Mouse (Mus musculus) midbrain, postnatal 0 days (tissue): Measurements from ENCODE around the gene Ppp1r10. TPM values are rescaled to one million over a fixed set of nuclear protein-coding genes. Genes with fewer than 3 reads are reported as not detected.

Experiments used
- ATAC-seq: fragments of 200-750 bp; cut with Nextera tagmentation; 2 replicates; pipeline ENCODE4 v1.8.0; 2017; ENCODE audit warnings: moderate number of reproducible peaks, mild to moderate bottlenecking, moderate TSS enrichment, moderate library complexity; ENCODE audit not compliant: low FRiP score
- DNase-seq: peaks from one replicate; pipeline ENCODE4 v3.0.0-alpha.2; 2015; ENCODE audit warnings: low spot score
- H3K27ac ChIP-seq: fragments of 300-500 bp; sonication (generic); 2 replicates; pipeline ENCODE4 v1.5.1; 2014; ENCODE audit warnings: low read depth, mild to moderate bottlenecking, low read length, mixed read lengths
- H3K27me3 ChIP-seq: fragments of 300-500 bp; sonication (generic); 2 replicates; pipeline ENCODE4 v1.6.1; 2014; ENCODE audit warnings: low read length, control low read depth, mixed read lengths; ENCODE audit not compliant: insufficient read depth
- H3K36me3 ChIP-seq: fragments of 300-500 bp; sonication (generic); 2 replicates; pipeline ENCODE4 v1.6.1; 2014; ENCODE audit warnings: low read length, control low read depth, mixed read lengths; ENCODE audit not compliant: insufficient read depth
- H3K4me1 ChIP-seq: fragments of 300-500 bp; sonication (generic); 2 replicates; pipeline ENCODE4 v1.6.1; 2014; ENCODE audit warnings: mild to moderate bottlenecking, control low read depth, antibody characterized with exemption, low read length, mixed read lengths; ENCODE audit not compliant: insufficient read depth
- H3K4me2 ChIP-seq: fragments of 300-500 bp; sonication (generic); 2 replicates; pipeline ENCODE4 v1.6.1; 2014; ENCODE audit warnings: low read depth, mild to moderate bottlenecking, low read length, mixed read lengths; ENCODE audit not compliant: poor library complexity, severe bottlenecking
- H3K4me3 ChIP-seq: fragments of 300-500 bp; sonication (generic); 2 replicates; pipeline ENCODE4 v1.5.1; 2014; ENCODE audit warnings: low read depth, mild to moderate bottlenecking, low read length, moderate library complexity
- H3K9ac ChIP-seq: fragments of 300-500 bp; sonication (generic); replicated peaks from 2 replicates; pipeline ENCODE4 v1.6.1; 2014; ENCODE audit warnings: mild to moderate bottlenecking, low read length, moderate library complexity, mixed read lengths; ENCODE audit not compliant: poor library complexity, severe bottlenecking
- H3K9me3 ChIP-seq: fragments of 300-500 bp; sonication (generic); 2 replicates; pipeline ENCODE4 v1.6.1; 2016; ENCODE audit warnings: low read length, control low read depth
- CTCF ChIP-seq: IDR thresholded peaks from 2 replicates; pipeline ENCODE4 v1.5.1; 2016; ENCODE audit warnings: antibody characterized with exemption, mild to moderate bottlenecking
- WGBS: fragments of 180-500 bp; shearing (Covaris S2); extraction: QIAGEN DNeasy Blood & Tissue Kit; methylation state at CpG from one replicate; pipeline ENCODE4 v1.1.7; 2014; 5-methylcytosine and 5-hydroxymethylcytosine counted together
- polyA plus RNA-seq: library from polyadenylated mRNA; unstranded; fragments of >200 nt; fragmentation: Nextera tagmentation; extraction: Ambion mirVana; gene quantifications from 2 replicates; pipeline ENCODE4 v1.2.1, GENCODE M21; 2015
- total RNA-seq: library from RNA; depleted of rRNA; stranded (reverse); fragments of >200 nt; gene quantifications from 2 replicates; pipeline ENCODE4 v1.2.3, GENCODE M21; 2014

The Ppp1r10 gene
- total and polyA plus RNA-seq, 2 experiments from 2014 or later = 24.8 to 39.3 TPM

DNA sequence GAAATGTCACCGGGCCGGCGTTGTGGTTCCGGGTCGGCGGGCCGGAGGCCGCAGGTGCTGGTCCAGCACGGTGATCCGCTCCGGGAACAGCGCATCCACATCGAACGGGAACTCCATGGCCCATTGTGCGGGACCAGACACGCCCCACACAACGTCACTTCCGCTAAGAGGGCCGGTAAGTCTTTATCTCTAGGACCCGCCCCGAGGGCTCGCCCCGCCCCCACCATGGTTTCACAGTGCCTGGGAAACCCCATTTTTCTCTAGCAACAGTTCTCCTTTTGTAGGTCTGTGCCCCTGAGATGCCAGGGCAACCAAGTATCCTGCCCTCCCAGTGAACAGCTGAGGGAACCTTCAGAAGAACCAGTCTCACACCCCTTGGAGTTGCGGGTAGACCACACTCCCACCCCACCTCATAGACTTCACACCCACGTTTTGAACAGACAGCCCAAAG is 6.3 kb upstream of the Ppp1r10 start, which contains the start of gene Atat1:
Gene Atat1, minus strand, starts transcription at position 157 of the 451 bp plus-strand sequence.
- peak within 1 kb of the TSS; percentile 79 for H3K27ac ChIP-seq
- 2% methylated on average over 25 of the region's 25 CpGs for WGBS
- 0 out of 2 replicates have a peak, but pooled peaks have one; percentile 0 for TF ChIP-seq CTCF
- H3K4me3 ChIP-seq = peak within 1 kb of the TSS; percentile 60
- ATAC-seq (peak; percentile 94), DNase-seq (peak; percentile 96)
- H3K4me2 ChIP-seq = peak within 1 kb of the TSS; percentile 83
- no peaks in the 10 kb centered on the region for H3K27me3 ChIP-seq
- no peaks in the 10 kb centered on the region for H3K9me3 ChIP-seq
- H3K9ac ChIP-seq = peak within 1 kb of the TSS; percentile 82
- peaks cover 14% of the 10 kb centered on the region for H3K36me3 ChIP-seq
- H3K4me1 ChIP-seq = peaks cover 8% of the 10 kb centered on the region

DNA sequence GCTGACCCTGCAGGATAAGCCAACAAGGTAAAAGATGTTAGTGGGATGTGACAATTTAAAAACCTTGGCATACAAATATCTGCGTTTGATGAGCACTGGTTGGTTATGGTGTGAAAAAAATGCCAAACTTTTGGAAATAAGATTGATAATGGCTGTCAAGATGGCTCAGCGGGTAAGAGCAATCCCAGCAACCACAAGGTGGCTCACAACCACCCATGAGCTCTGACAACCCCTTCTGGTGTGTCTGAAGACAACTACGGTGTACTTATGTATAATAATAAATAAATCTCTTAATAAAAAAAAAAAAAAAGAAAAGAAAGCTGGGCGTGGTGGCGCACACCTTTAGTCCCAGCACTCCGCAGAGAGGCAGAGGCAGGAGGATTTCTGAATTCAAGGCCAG is 1.3 kb upstream of the Ppp1r10 start:
- DNase-seq (no peak), ATAC-seq (no peak)
- Histone ChIP-seq H3K36me3 (no peaks in the 10 kb centered on the region), H3K27ac (no peak overlapping the region), H3K4me3 (no peak overlapping the region), H3K4me1 (peaks cover under 1% of the 10 kb centered on the region; the same call in 1 of the 2 replicates), H3K4me2 (no peak overlapping the region), H3K9me3 (no peaks in the 10 kb centered on the region), H3K27me3 (no peaks in the 10 kb centered on the region), H3K9ac (no peak overlapping the region)
- 83% methylated on average over 6 of the region's 6 CpGs for WGBS
- TF ChIP-seq CTCF = peak; percentile 28; the same call in 1 of the 2 replicates

DNA sequence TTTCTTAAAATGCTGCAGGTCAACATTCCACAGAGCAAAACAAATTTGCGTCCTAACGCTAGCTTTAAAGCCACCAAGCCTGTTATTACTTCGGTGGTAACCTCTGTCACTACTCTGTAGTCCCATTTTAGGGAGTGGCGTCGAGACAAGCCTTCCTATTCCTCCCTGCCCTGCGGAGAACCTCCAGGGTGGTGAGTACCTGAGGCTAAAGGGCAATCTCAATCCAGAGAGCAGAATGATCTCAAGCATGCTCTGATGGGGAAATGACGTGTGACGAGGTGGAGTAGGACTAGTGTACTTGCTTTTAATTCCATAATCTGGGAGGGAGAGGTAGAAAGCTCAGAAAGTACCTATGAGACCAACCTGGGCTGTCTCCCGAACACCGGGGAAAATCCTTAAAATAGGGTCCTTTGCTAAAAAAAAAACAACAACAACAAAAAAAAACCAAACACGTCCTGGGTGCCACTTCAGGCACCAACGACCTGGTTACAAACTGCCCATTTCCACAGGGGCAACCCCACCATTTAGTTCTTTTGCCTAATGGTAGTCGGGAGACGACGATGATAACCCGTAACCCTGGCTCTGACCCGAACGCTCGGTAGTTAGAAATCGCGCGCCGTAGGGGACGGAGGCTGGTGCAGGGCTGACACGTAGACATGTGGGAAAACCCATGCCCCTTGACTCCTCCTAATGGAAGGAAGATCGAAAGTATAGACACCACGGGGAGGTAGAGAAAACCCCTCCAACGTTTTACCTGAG is 517 bp upstream of the Ppp1r10 start:
- peak overlapping the region; percentile 73 for H3K4me2 ChIP-seq
- H3K4me3 ChIP-seq = peak overlapping the region; percentile 49
- peak overlapping the region; percentile 98 for H3K27ac ChIP-seq
- peak overlapping the region; percentile 53 for H3K9ac ChIP-seq
- DNase-seq = no peak
- H3K9me3 ChIP-seq = no peaks in the 10 kb centered on the region
- no peaks in the 10 kb centered on the region for H3K36me3 ChIP-seq
- no peak for ATAC-seq
- H3K4me1 ChIP-seq = peaks cover 4% of the 10 kb centered on the region; the same call in 1 of the 2 replicates
- H3K27me3 ChIP-seq = no peaks in the 10 kb centered on the region
- WGBS = 4% methylated on average over 28 of the region's 28 CpGs
- TF ChIP-seq CTCF = no peak

DNA sequence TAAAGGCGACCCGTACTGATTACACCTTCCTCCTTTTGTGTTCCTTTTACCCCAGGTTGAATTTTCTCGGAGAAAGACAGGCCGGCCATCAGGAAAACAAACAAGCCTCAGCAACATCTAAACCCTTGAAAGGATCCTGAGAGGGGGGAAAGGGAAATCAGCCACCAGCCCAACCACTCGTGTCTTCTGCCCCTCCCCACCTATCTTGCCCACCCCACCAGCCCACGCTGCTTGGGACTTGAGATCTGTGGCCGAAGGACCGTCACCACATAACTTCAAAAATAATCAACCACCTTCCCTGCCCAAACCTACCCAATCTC is 869 bp downstream of the Ppp1r10 start:
- 1% methylated on average over 8 of the region's 8 CpGs for WGBS
- no peaks in the 10 kb centered on the region for H3K27me3 ChIP-seq
- H3K4me1 ChIP-seq = peaks cover 11% of the 10 kb centered on the region; the same call in 1 of the 2 replicates
- no peak for TF ChIP-seq CTCF
- no peaks in the 10 kb centered on the region for H3K36me3 ChIP-seq
- ATAC-seq = no peak
- H3K9ac ChIP-seq = peak overlapping the region; percentile 91
- H3K27ac ChIP-seq = peak overlapping the region; percentile 98
- H3K4me2 ChIP-seq = peak overlapping the region; percentile 64
- H3K9me3 ChIP-seq = no peaks in the 10 kb centered on the region
- H3K4me3 ChIP-seq = peak overlapping the region; percentile 49
- DNase-seq = no peak

DNA sequence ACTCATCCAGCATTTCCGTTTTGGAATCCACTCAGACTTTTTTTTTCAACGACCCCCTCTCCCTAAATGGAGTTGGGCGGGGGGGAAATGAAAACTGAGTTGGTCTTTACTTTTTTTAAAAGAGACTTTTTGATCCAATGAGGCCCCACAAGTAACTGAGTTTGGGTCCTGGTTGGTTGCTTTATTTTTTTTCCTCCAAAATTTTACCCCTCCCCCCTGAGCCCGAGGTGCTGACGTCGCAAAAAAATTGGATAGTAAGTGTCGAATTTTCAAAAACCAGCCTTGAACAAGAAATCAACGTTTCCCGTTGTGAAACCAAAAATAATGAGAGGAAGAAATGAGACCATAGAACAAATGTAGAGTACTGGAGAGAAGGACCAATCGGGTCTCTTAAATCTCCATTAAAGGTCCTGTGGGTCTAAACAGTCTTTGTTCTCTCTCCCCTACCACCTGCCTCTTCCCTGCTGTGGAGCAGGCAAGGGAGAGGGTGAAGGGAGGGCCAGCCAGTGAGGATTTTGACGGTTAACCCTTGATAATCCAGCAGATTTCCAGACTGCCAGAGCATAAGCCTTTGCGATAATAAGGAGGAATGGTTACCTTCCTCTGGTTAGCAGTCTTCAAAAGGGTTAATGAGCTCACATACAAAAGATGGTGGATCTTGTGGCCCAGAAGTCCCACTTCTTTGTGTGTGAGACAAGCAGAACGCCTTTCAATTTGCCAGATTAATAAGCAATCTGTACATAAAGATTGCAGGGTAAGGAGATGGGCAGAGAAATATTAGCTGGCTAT is 1.4 kb downstream of the Ppp1r10 start:
- no peak for TF ChIP-seq CTCF
- H3K27ac ChIP-seq = peak overlapping the region; percentile 98
- H3K36me3 ChIP-seq = no peaks in the 10 kb centered on the region
- no peaks in the 10 kb centered on the region for H3K9me3 ChIP-seq
- DNase-seq (peak; percentile 94), ATAC-seq (peak; percentile 25)
- H3K4me3 ChIP-seq = peak overlapping the region; percentile 49
- under 1% methylated on average over 13 of the region's 13 CpGs for WGBS
- H3K4me2 ChIP-seq = peak overlapping the region; percentile 64
- H3K4me1 ChIP-seq = peaks cover 11% of the 10 kb centered on the region; the same call in 1 of the 2 replicates
- peak overlapping the region; percentile 91 for H3K9ac ChIP-seq
- no peaks in the 10 kb centered on the region for H3K27me3 ChIP-seq
